Mouse (Mus musculus) urinary bladder, postnatal 14 days (tissue): ENCODE measurements around the gene Ptprj.
"Not testable (repeated sequence)": the region's sequence is repeated elsewhere in the genome, so short reads cannot be mapped to it uniquely, and the experiment has no call there.

Experiments used
- DNase-seq: peaks from one replicate; pipeline ENCODE4 v3.0.0; 2021; ENCODE audit warnings: low spot score

The Ptprj gene

GRCm38 (mm10) chr2:90414110-90414821, 166.2 kb downstream of the Ptprj start:
- DNase-seq: not testable (repeated sequence)

GRCm38 (mm10) chr2:90398633-90399107, 181.8 kb downstream of the Ptprj start, which contains the start of gene Olfr1274-ps:
TSS of gene Olfr1274-ps (plus strand) at chr2:90398683.
- DNase-seq: not testable (repeated sequence)
